Mouse (Mus musculus): ENCODE data around the gene Maml2. TPM values are rescaled to one million over a fixed set of nuclear protein-coding genes. Genes with fewer than 3 reads are reported as not detected.

The Maml2 gene
- polyA plus RNA-seq, 1 experiment from 2014 or later: 9.9 TPM

GRCm38 (mm10) chr9:13485914-13486313 lies 188.2 kb downstream of the Maml2 start:
- H3K36me3 ChIP-seq (ENCODE audit: control insufficient read depth, insufficient read depth, low read length): no peaks in the 10 kb centered on the region
- H3K9ac ChIP-seq (ENCODE audit: low read depth, low read length): no peak overlapping the region
- no peak overlapping the region for H3K4me3 ChIP-seq (ENCODE audit: low read depth, low read length)
- no peak for ATAC-seq
- H3K4me2 ChIP-seq (ENCODE audit: low read length): no peak overlapping the region
- no peaks in the 10 kb centered on the region for H3K27me3 ChIP-seq (ENCODE audit: control insufficient read depth, insufficient read depth, low read depth, low read length)
- H3K4me1 ChIP-seq (ENCODE audit: control insufficient read depth, insufficient read depth, low read length): no peaks in the 10 kb centered on the region; the same call in 1 of the 2 replicates
- H3K9me3 ChIP-seq (replicated peaks; ENCODE audit: control insufficient read depth, low read length, poor library complexity, severe bottlenecking): no peaks in the 10 kb centered on the region
- 86% methylated on average over 1 of the region's 1 CpGs for WGBS
- no peak overlapping the region for H3K27ac ChIP-seq (ENCODE audit: low read length)

- 35% methylated on average over 1 of the region's 1 CpGs for WGBS
- Histone ChIP-seq H3K27me3 (ENCODE audit: control insufficient read depth, insufficient read depth, low read depth, low read length) (no peaks in the 10 kb centered on the region), H3K27ac (ENCODE audit: low read length) (no peak overlapping the region), H3K36me3 (ENCODE audit: control insufficient read depth, insufficient read depth, low read length) (no peaks in the 10 kb centered on the region), H3K4me2 (ENCODE audit: low read length) (no peak overlapping the region), H3K9me3 (replicated peaks; ENCODE audit: control insufficient read depth, low read length, poor library complexity, severe bottlenecking) (no peaks in the 10 kb centered on the region), H3K4me1 (ENCODE audit: control insufficient read depth, insufficient read depth, low read length) (0 out of 2 replicates have a peak, but pooled peaks cover 2% of the 10 kb centered on the region), H3K9ac (ENCODE audit: low read depth, low read length) (no peak overlapping the region), H3K4me3 (ENCODE audit: low read depth, low read length) (no peak overlapping the region)
- no peak for ATAC-seq
Measured at GRCm38 (mm10) chr9:13491107-13491506, 193.3 kb downstream of the Maml2 start.

- no peaks in the 10 kb centered on the region for H3K27me3 ChIP-seq (ENCODE audit: control insufficient read depth, insufficient read depth, low read depth, low read length)
- ATAC-seq: no peak
- no peaks in the 10 kb centered on the region for H3K36me3 ChIP-seq (ENCODE audit: control insufficient read depth, insufficient read depth, low read length)
- 0 out of 2 replicates have a peak, but pooled peaks cover 2% of the 10 kb centered on the region for H3K4me1 ChIP-seq (ENCODE audit: control insufficient read depth, insufficient read depth, low read length)
- no peak overlapping the region for H3K4me2 ChIP-seq (ENCODE audit: low read length)
- no peak overlapping the region for H3K9ac ChIP-seq (ENCODE audit: low read depth, low read length)
- no peak overlapping the region for H3K4me3 ChIP-seq (ENCODE audit: low read depth, low read length)
- no peak overlapping the region for H3K27ac ChIP-seq (ENCODE audit: low read length)
- no peaks in the 10 kb centered on the region for H3K9me3 ChIP-seq (replicated peaks; ENCODE audit: control insufficient read depth, low read length, poor library complexity, severe bottlenecking)
- WGBS: 89% methylated on average over 9 of the region's 9 CpGs
Measured at GRCm38 (mm10) chr9:13491854-13492620, 194.3 kb downstream of the Maml2 start.

GRCm38 (mm10) chr9:13492807-13493206 lies 195.1 kb downstream of the Maml2 start:
- Histone ChIP-seq H3K27ac (ENCODE audit: low read length) (no peak overlapping the region), H3K36me3 (ENCODE audit: control insufficient read depth, insufficient read depth, low read length) (no peaks in the 10 kb centered on the region), H3K4me3 (ENCODE audit: low read depth, low read length) (no peak overlapping the region), H3K9ac (ENCODE audit: low read depth, low read length) (no peak overlapping the region), H3K9me3 (replicated peaks; ENCODE audit: control insufficient read depth, low read length, poor library complexity, severe bottlenecking) (no peaks in the 10 kb centered on the region), H3K27me3 (ENCODE audit: control insufficient read depth, insufficient read depth, low read depth, low read length) (no peaks in the 10 kb centered on the region), H3K4me1 (ENCODE audit: control insufficient read depth, insufficient read depth, low read length) (0 out of 2 replicates have a peak, but pooled peaks cover 2% of the 10 kb centered on the region), H3K4me2 (ENCODE audit: low read length) (no peak overlapping the region)
- 91% methylated on average over 2 of the region's 2 CpGs for WGBS
- no peak for ATAC-seq

GRCm38 (mm10) chr9:13493746-13494145 lies 196.0 kb downstream of the Maml2 start:
- ATAC-seq: no peak
- Histone ChIP-seq H3K27me3 (ENCODE audit: control insufficient read depth, insufficient read depth, low read depth, low read length) (no peaks in the 10 kb centered on the region), H3K4me1 (ENCODE audit: control insufficient read depth, insufficient read depth, low read length) (0 out of 2 replicates have a peak, but pooled peaks cover 2% of the 10 kb centered on the region), H3K4me3 (ENCODE audit: low read depth, low read length) (no peak overlapping the region), H3K4me2 (ENCODE audit: low read length) (no peak overlapping the region), H3K27ac (ENCODE audit: low read length) (no peak overlapping the region), H3K36me3 (ENCODE audit: control insufficient read depth, insufficient read depth, low read length) (no peaks in the 10 kb centered on the region), H3K9ac (ENCODE audit: low read depth, low read length) (no peak overlapping the region), H3K9me3 (replicated peaks; ENCODE audit: control insufficient read depth, low read length, poor library complexity, severe bottlenecking) (no peaks in the 10 kb centered on the region)
- WGBS: 92% methylated on average over 2 of the region's 2 CpGs

- no peak overlapping the region for H3K4me3 ChIP-seq (ENCODE audit: low read depth, low read length)
- H3K4me1 ChIP-seq (ENCODE audit: control insufficient read depth, insufficient read depth, low read length): 0 out of 2 replicates have a peak, but pooled peaks cover 2% of the 10 kb centered on the region
- ATAC-seq: no peak
- no peak overlapping the region for H3K9ac ChIP-seq (ENCODE audit: low read depth, low read length)
- H3K4me2 ChIP-seq (ENCODE audit: low read length): no peak overlapping the region
- H3K36me3 ChIP-seq (ENCODE audit: control insufficient read depth, insufficient read depth, low read length): no peaks in the 10 kb centered on the region
- H3K27me3 ChIP-seq (ENCODE audit: control insufficient read depth, insufficient read depth, low read depth, low read length): no peaks in the 10 kb centered on the region
- H3K27ac ChIP-seq (ENCODE audit: low read length): no peak overlapping the region
- H3K9me3 ChIP-seq (replicated peaks; ENCODE audit: control insufficient read depth, low read length, poor library complexity, severe bottlenecking): no peaks in the 10 kb centered on the region
Measured at GRCm38 (mm10) chr9:13495530-13495929, 197.8 kb downstream of the Maml2 start.

GRCm38 (mm10) chr9:13497016-13497415 lies 199.3 kb downstream of the Maml2 start:
- H3K9me3 ChIP-seq (replicated peaks; ENCODE audit: control insufficient read depth, low read length, poor library complexity, severe bottlenecking): no peaks in the 10 kb centered on the region
- no peaks in the 10 kb centered on the region for H3K4me1 ChIP-seq (ENCODE audit: control insufficient read depth, insufficient read depth, low read length)
- H3K27ac ChIP-seq (ENCODE audit: low read length): no peak overlapping the region
- no peaks in the 10 kb centered on the region for H3K36me3 ChIP-seq (ENCODE audit: control insufficient read depth, insufficient read depth, low read length)
- WGBS: 70% methylated on average over 3 of the region's 3 CpGs
- no peak overlapping the region for H3K4me2 ChIP-seq (ENCODE audit: low read length)
- no peak for ATAC-seq
- no peak overlapping the region for H3K9ac ChIP-seq (ENCODE audit: low read depth, low read length)
- H3K27me3 ChIP-seq (ENCODE audit: control insufficient read depth, insufficient read depth, low read depth, low read length): no peaks in the 10 kb centered on the region
- H3K4me3 ChIP-seq (ENCODE audit: low read depth, low read length): no peak overlapping the region

GRCm38 (mm10) chr9:13497690-13498333 lies 200.1 kb downstream of the Maml2 start:
- H3K27me3 ChIP-seq (ENCODE audit: control insufficient read depth, insufficient read depth, low read depth, low read length): no peaks in the 10 kb centered on the region
- no peak overlapping the region for H3K27ac ChIP-seq (ENCODE audit: low read length)
- no peak overlapping the region for H3K4me2 ChIP-seq (ENCODE audit: low read length)
- WGBS: 70% methylated on average over 7 of the region's 7 CpGs
- H3K4me3 ChIP-seq (ENCODE audit: low read depth, low read length): no peak overlapping the region
- no peak for ATAC-seq
- no peak overlapping the region for H3K9ac ChIP-seq (ENCODE audit: low read depth, low read length)
- no peaks in the 10 kb centered on the region for H3K36me3 ChIP-seq (ENCODE audit: control insufficient read depth, insufficient read depth, low read length)
- H3K4me1 ChIP-seq (ENCODE audit: control insufficient read depth, insufficient read depth, low read length): no peaks in the 10 kb centered on the region
- H3K9me3 ChIP-seq (replicated peaks; ENCODE audit: control insufficient read depth, low read length, poor library complexity, severe bottlenecking): no peaks in the 10 kb centered on the region

- no peaks in the 10 kb centered on the region for H3K4me1 ChIP-seq (ENCODE audit: control insufficient read depth, insufficient read depth, low read length)
- H3K4me2 ChIP-seq (ENCODE audit: low read length): no peak overlapping the region
- no peaks in the 10 kb centered on the region for H3K27me3 ChIP-seq (ENCODE audit: control insufficient read depth, insufficient read depth, low read depth, low read length)
- H3K4me3 ChIP-seq (ENCODE audit: low read depth, low read length): no peak overlapping the region
- H3K36me3 ChIP-seq (ENCODE audit: control insufficient read depth, insufficient read depth, low read length): no peaks in the 10 kb centered on the region
- no peak overlapping the region for H3K9ac ChIP-seq (ENCODE audit: low read depth, low read length)
- H3K27ac ChIP-seq (ENCODE audit: low read length): no peak overlapping the region
- 82% methylated on average over 5 of the region's 5 CpGs for whole genome bisulfite sequencing
- no peak for ATAC-seq
- H3K9me3 ChIP-seq (replicated peaks; ENCODE audit: control insufficient read depth, low read length, poor library complexity, severe bottlenecking): no peaks in the 10 kb centered on the region
Measured at GRCm38 (mm10) chr9:13500045-13500444, 202.3 kb downstream of the Maml2 start.

Data from midbrain, embryonic 16.5 days (tissue).